Mouse (Mus musculus): ENCODE measurements around the gene Zfpm1.

DNA sequence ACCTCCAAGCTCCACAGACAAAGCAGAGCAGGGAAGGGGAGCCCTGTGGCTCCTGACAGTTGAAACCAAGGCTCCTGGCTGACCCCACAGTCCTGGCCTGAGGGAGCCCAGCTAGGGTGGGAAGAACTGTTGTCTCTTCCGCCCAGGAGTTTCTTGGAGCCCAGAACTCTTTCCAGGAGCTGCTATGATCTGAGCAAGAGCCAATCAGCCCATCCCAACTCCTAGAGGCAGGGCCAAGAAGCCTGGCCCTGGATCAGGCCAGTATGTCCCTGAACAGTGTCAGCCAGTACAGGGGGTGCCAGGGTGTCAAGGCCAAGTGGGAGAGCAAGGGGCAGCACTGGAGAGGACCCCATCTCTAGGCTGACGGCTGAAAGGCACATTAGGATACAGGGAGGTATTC is 30.6 kb downstream of the Zfpm1 start:
- TF ChIP-seq MYOD1 (IDR thresholded peaks at IDR 0.05; ENCODE audit: control insufficient read depth, insufficient read length, low read depth): no peak
- no peak for TF ChIP-seq CTCF (IDR thresholded peaks at IDR 0.05; ENCODE audit: control insufficient read depth, insufficient read depth, insufficient read length)
- TF ChIP-seq MYOG (IDR thresholded peaks at IDR 0.05; ENCODE audit: control insufficient read depth, extremely low read depth, insufficient read length): no peak
- TF ChIP-seq FOSL1 (IDR thresholded peaks at IDR 0.05; ENCODE audit: insufficient read depth, low read length, poor library complexity, severe bottlenecking): no peak

Data from C2C12 (cell line).